Mouse (Mus musculus) embryo, embryonic 11 days (tissue): ENCODE results near the gene Serinc2.
"Not testable (repeated sequence)": the region's sequence is repeated elsewhere in the genome, so short reads cannot be mapped to it uniquely, and the experiment has no call there.

Experiments
- DNase-seq: peaks from one replicate; pipeline ENCODE4 v3.0.0-alpha.2; 2015

The Serinc2 gene

DNA sequence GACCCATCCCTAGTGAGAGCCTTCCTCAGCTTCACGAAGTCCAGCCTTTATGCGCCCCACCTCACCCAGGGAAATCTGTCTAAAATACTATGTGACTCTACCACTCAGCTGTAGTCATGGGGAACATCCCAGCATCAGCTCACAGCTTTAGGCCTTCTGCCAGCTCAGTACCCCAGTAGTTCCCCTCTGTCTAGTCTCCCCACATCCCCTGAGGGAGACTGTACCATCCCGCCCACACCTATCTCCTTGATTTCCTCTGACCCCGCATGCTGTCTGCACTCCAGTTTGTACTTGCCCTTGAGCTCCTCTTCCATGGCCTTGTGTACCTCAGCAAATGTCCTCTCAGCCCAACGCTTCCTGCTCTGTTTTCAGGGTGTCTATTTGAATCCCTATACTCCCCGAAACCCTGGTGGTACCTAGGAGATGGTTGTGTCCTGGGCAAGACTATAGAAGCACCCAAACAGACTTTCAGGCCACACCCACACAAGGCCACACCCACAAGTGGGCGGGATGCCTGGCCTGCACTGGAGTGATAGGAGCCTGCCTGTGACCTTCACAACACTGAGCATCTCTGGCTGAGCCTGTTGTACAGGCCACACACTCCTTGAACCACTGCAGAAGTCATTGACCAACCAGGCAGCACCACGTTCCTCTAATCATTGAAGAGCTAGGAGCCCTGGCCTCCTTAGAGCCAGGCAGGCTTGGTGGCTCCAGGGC is 26.4 kb downstream of the Serinc2 start:
- DNase-seq = peak; percentile 31

- no peak for DNase-seq
These were observed 27.2 kb downstream of the Serinc2 start for GRCm38 (mm10) chr4:130251763-130252162.

GRCm38 (mm10) chr4:130251172-130251705 is 27.8 kb downstream of the Serinc2 start:
- no peak for DNase-seq

DNA sequence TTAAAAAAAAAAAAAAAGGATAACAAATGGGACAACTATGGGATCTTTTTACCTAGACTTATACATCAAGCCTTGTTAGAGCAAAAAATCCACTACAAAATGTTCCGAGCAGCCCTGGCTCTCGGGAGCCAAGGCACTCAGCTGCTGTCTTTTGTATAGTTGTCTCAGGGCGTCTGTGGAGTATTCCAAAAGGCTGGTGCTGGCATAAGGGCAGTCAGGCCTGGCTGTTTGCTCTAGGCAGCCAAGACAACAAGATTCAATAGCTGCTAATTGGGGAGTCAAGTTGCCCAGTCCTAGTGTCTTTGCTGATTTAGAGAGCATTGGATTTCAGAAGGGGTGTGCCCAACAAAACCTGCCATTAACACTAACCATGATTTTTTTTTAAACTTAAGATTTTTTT is 30.4 kb downstream of the Serinc2 start:
- DNase-seq = no peak

GRCm38 (mm10) chr4:130246132-130246531 is 32.9 kb downstream of the Serinc2 start:
- peak; percentile 91 for DNase-seq

DNA sequence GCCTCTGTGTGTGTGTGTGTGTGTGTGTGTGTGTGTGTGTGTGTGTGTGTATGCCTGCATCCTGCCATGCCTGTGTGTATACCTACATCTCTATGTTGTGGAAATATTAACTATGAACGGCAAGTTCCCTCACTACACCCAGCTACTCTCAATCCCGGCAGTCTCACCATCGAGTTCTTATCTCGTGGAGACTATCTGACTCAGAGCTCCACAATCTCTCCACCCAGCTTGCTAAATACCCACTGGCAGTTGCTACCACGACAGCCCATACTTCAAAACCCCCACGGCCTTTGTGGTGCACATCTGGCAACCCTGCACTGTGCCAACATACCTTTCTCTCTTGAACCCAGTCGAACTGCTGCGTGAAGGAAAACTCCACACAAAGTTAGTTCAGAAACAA is 34.3 kb downstream of the Serinc2 start:
- no peak for DNase-seq

DNA sequence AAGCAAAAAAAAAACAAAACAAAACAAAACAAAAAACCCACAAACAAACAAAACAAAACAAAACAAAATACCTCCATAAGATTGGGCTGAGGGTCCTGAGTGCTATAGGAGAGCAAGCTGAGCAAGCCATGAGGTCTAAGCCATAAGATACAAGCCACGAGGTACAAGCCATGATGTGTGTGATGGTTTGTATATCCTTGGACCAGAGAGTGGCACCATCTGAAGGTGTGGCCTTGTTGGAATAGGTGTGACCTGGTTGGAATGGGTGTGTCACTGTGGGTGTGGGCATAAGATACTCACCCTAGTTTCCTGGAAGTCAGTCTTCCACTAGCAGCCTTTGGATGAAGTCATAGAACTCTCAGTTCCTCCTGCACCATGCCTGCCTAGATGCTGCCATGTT is 35.4 kb downstream of the Serinc2 start:
- not testable (repeated sequence) for DNase-seq

- no peak for DNase-seq
These were observed 36.0 kb downstream of the Serinc2 start for GRCm38 (mm10) chr4:130242956-130243355.

DNA sequence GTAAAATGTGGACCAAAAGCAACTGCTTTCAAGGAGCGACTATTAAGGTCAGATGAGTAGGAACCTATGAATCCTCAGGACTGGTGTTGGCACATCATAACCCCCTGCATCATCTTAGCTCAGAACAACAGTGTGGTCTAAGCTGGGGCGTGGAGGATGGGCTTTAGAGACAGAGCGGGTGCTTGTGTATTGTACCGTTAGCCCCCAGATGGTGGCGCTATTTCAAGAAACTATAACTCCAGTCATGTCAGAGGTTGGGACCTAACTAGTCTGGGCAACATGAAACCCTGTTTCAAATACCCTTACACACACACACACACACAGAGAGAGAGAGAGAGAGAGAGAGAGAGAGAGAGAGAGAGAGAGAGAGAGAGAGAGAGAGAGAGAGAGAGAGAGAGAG is 38.3 kb downstream of the Serinc2 start:
- DNase-seq = no peak

DNA sequence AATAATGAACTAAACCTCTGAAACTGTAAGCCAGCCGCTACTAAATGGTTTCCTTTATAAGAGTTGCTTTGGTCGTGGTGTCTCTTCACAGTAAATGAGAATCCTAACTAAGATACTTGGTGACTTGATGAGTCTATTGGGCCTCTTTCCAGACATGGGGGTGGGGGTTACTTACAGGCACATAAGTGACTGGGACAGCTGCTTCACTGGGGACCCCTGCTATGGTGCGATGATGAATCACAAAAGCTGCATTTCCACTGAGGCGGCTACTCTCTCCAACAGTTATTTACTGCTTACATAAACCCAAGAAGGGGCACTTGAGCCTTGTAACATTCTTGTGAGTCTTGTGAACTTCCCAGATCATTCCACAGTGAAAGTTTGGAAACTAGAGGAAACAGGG is 41.4 kb downstream of the Serinc2 start:
- DNase-seq = no peak

DNA sequence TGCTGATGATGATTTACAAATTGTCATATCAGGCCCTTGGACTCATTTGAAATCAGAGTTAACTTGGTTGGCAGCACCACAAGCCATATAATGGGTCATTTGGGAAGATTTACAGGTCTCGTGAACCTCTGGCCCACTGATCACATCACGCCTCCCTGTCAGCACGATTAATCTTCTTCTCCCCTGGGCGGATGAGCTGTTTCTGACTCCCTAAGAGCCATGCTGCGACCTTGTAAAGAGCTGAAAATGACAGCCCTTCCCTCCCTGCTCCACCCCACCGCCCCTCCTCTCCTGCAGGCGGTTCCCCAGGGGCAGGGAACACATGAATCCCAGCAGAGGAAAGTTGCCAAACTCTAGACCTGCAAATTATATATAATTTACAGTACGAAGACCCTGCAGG is 42.6 kb downstream of the Serinc2 start:
- peak; percentile 27 for DNase-seq

GRCm38 (mm10) chr4:130224071-130224470 is 54.9 kb downstream of the Serinc2 start:
- no peak for DNase-seq

DNA sequence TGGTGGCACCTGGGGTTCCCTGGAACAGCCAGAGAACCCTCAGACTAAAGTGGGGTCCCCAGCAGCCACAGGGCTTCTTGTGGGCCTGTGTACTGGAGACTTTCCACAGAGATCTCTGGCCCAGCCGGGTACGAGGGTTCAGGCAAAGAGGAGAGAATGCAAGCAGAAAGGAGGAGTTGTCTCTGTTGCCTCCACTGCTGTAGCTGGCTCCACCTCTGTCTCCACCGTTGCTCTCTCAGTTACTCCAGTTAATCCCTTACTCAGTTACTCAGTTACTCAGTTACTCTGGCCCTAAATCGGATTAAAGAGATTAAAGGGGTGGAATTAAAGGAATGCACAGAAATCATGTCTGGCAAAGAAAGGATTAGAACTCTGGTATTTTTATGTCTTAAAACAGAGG is 56.8 kb downstream of the Serinc2 start, which contains the start of gene Gm853:
TSS of gene Gm853 (minus strand) at position 223 of the 400 bp plus-strand sequence.
- DNase-seq = no peak

GRCm38 (mm10) chr4:130220176-130220575 is 58.8 kb downstream of the Serinc2 start:
- no peak for DNase-seq

GRCm38 (mm10) chr4:130215392-130215791 is 63.6 kb downstream of the Serinc2 start:
- no peak for DNase-seq

- no peak for DNase-seq
These were observed 65.1 kb downstream of the Serinc2 start for GRCm38 (mm10) chr4:130213857-130214256.

DNA sequence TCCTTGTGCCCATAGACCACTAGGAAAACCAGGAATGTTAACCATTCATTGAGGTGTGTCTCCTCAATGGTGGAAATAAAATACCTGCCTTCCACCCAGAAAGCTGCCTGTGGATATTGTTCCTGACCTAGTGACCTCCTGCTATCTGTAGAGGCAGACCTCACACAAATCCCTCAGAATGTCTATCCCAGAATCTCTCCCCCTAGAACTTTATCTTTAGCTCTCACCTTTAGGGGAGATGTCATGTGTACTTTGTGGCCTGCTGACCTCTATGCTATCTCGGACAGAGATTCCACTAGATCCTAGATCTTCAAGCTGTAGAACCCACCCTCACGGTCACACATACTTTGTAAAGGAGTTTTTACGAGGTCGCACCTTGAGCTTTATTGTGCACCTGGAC is 65.8 kb downstream of the Serinc2 start:
- DNase-seq = no peak

DNA sequence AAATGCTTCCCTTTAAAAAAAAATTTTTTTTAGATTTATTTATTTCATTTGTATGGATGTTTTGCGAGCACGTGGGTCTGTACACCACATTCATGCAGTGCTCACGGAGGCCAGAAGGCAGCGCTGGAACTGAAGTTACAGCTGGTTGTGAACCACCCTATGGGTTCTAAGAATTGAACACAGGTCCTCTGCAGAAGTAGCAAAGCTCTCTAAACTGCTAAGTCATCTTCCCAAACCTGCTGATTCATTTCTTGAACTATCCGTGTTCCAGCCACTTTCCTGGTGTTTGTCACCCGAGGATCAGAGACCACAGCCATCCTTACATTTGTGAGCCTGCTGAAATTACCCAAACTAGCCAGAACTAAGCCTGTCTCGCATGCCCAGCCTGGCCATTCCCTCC is 66.6 kb downstream of the Serinc2 start:
- no peak for DNase-seq

- DNase-seq = no peak
These were observed 67.1 kb downstream of the Serinc2 start for GRCm38 (mm10) chr4:130211870-130212269.
